Mouse (Mus musculus) adrenal gland, postnatal 4 days (tissue): ENCODE results near the gene Capn1. TPM values are rescaled to one million over a fixed set of nuclear protein-coding genes. Genes with fewer than 3 reads are reported as not detected.

ENCODE experiments used
- DNase-seq, 2 experiments: peaks; one replicate each; pipeline ENCODE4 v3.0.0; 2021 to 2022; ENCODE audit warnings: low spot score in 2 of 2, mixed read lengths in 2 of 2
- total RNA-seq, 2 experiments: library from RNA; stranded (reverse); gene quantifications; 2 replicates each; pipeline ENCODE4 v1.2.3; 2021

Gene Capn1
- total RNA-seq, 2 experiments from 2014 or later = 28.5 to 43.9 TPM

- no peak for DNase-seq
These were observed 24.3 kb upstream of the Capn1 start for GRCm38 (mm10) chr19:6040002-6040401.

GRCm38 (mm10) chr19:6038326-6038725 lies 22.6 kb upstream of the Capn1 start:
- no peak for DNase-seq

GRCm38 (mm10) chr19:6037695-6038094 lies 22.0 kb upstream of the Capn1 start:
- DNase-seq = no peak

- no peak for DNase-seq
These were observed 20.4 kb upstream of the Capn1 start for GRCm38 (mm10) chr19:6035966-6036585.

GRCm38 (mm10) chr19:6030520-6031280 lies 15.0 kb upstream of the Capn1 start:
- DNase-seq = no peak

GRCm38 (mm10) chr19:6029426-6029825 lies 13.7 kb upstream of the Capn1 start:
- DNase-seq = no peak

GRCm38 (mm10) chr19:6028991-6029390 lies 13.3 kb upstream of the Capn1 start:
- DNase-seq = no peak

GRCm38 (mm10) chr19:6023930-6024329 lies 8.2 kb upstream of the Capn1 start:
- DNase-seq = peak in 1 of 2 experiments; percentile 32

GRCm38 (mm10) chr19:6023059-6023458 lies 7.4 kb upstream of the Capn1 start:
- no peak for DNase-seq

- no peak for DNase-seq
These were observed 4.6 kb upstream of the Capn1 start for GRCm38 (mm10) chr19:6020276-6020675.

GRCm38 (mm10) chr19:6018142-6019089 lies 2.7 kb upstream of the Capn1 start:
- DNase-seq = peak; percentile 63 to 78

GRCm38 (mm10) chr19:6016532-6016931 lies 835 bp upstream of the Capn1 start:
- no peak for DNase-seq

GRCm38 (mm10) chr19:6014991-6015510 lies 646 bp downstream of the Capn1 start:
- DNase-seq = no peak

GRCm38 (mm10) chr19:6013691-6014090 lies 2.0 kb downstream of the Capn1 start:
- DNase-seq = no peak

- DNase-seq = no peak
These were observed 6.6 kb downstream of the Capn1 start for GRCm38 (mm10) chr19:6009137-6009536.

- DNase-seq = no peak
These were observed 8.7 kb downstream of the Capn1 start for GRCm38 (mm10) chr19:6007013-6007412.

GRCm38 (mm10) chr19:6005541-6005940 lies 10.2 kb downstream of the Capn1 start:
- DNase-seq = no peak

- no peak for DNase-seq
These were observed 15.7 kb downstream of the Capn1 start for GRCm38 (mm10) chr19:5999969-6000368.

GRCm38 (mm10) chr19:5998180-5998579 lies 17.5 kb downstream of the Capn1 start:
- DNase-seq = no peak

- no peak for DNase-seq
These were observed 21.0 kb downstream of the Capn1 start for GRCm38 (mm10) chr19:5994711-5995110.

- DNase-seq = no peak
These were observed 23.7 kb downstream of the Capn1 start for GRCm38 (mm10) chr19:5992012-5992411.
